Mouse (Mus musculus) heart, postnatal 0 days (tissue): ENCODE measurements at regions not wholly inside any gene's neighbourhood (a gene's known extent, or its start where the extent isn't known, plus 50 kb on each side); places are given as distances from the start of the nearest gene placed in this dataset.
A peak's percentile ranks its signal among the peaks of the same experiment; 100 is the strongest.

Experiments
- ATAC-seq: fragments of 200-750 bp; cut with Nextera tagmentation; 2 replicates; pipeline ENCODE4 v1.8.0; 2017; ENCODE audit warnings: low read depth, moderate number of reproducible peaks, moderate library complexity; ENCODE audit not compliant: insufficient read depth
- DNase-seq: peaks from one replicate; pipeline ENCODE4 v3.0.0-alpha.2; 2016; ENCODE audit warnings: low spot score
- H3K27ac ChIP-seq: fragments of 300-500 bp; sonication (generic); 2 replicates; pipeline ENCODE4 v1.5.1; 2014; ENCODE audit warnings: low read depth, mild to moderate bottlenecking
- H3K27me3 ChIP-seq: fragments of 300-500 bp; sonication (generic); 2 replicates; pipeline ENCODE4 v1.6.1; 2014; ENCODE audit warnings: low read length, mixed read lengths; ENCODE audit not compliant: control insufficient read depth, insufficient read depth
- H3K36me3 ChIP-seq: fragments of 300-500 bp; sonication (generic); replicated peaks from 2 replicates; pipeline ENCODE4 v1.6.1; 2014; ENCODE audit warnings: low read length, mixed read lengths; ENCODE audit not compliant: control insufficient read depth, insufficient read depth
- H3K4me1 ChIP-seq: fragments of 300-500 bp; sonication (generic); 2 replicates; pipeline ENCODE4 v1.6.1; 2014; ENCODE audit warnings: antibody characterized with exemption; ENCODE audit not compliant: control insufficient read depth, insufficient read depth
- H3K4me2 ChIP-seq: fragments of 300-500 bp; sonication (generic); 2 replicates; pipeline ENCODE4 v1.6.1; 2014; ENCODE audit warnings: low read depth, mild to moderate bottlenecking, low read length, moderate library complexity
- H3K4me3 ChIP-seq: fragments of 300-500 bp; sonication (generic); 2 replicates; pipeline ENCODE4 v1.5.1; 2014; ENCODE audit warnings: low read depth, low read length
- H3K9ac ChIP-seq: fragments of 300-500 bp; sonication (generic); replicated peaks from 2 replicates; pipeline ENCODE4 v1.6.1; 2014; ENCODE audit warnings: low read depth, low read length, mixed read lengths
- H3K9me3 ChIP-seq: fragments of 300-500 bp; sonication (generic); replicated peaks from 2 replicates; pipeline ENCODE4 v1.6.1; 2016; ENCODE audit warnings: low read length; ENCODE audit not compliant: control insufficient read depth
- CTCF ChIP-seq: IDR thresholded peaks from 2 replicates; pipeline ENCODE4 v1.5.1; 2016; ENCODE audit warnings: antibody characterized with exemption, control low read depth, low read depth
- EP300 ChIP-seq: IDR thresholded peaks from 2 replicates; pipeline ENCODE4 v1.6.1; 2016; ENCODE audit warnings: antibody characterized with exemption, low read depth
- WGBS: fragments of 180-500 bp; shearing (Covaris S2); extraction: QIAGEN DNeasy Blood & Tissue Kit; methylation state at CpG from one replicate; pipeline ENCODE4 v1.1.7; 2014; 5-methylcytosine and 5-hydroxymethylcytosine counted together

GRCm38 (mm10) chr12:32482343-32482742 is 103.8 kb downstream of the Ccdc71l start:
- no peak overlapping the region for H3K27ac ChIP-seq
- no peaks in the 10 kb centered on the region for H3K9me3 ChIP-seq
- 31% methylated on average over 1 of the region's 1 CpGs for WGBS
- H3K4me2 ChIP-seq: no peak overlapping the region
- ATAC-seq (no peak), DNase-seq (no peak)
- no peaks in the 10 kb centered on the region for H3K36me3 ChIP-seq
- TF ChIP-seq CTCF (no peak), EP300 (no peak)
- 0 out of 2 replicates have a peak, but pooled peaks cover 12% of the 10 kb centered on the region for H3K4me1 ChIP-seq
- no peak overlapping the region for H3K9ac ChIP-seq
- no peak overlapping the region for H3K4me3 ChIP-seq
- no peaks in the 10 kb centered on the region for H3K27me3 ChIP-seq

DNA sequence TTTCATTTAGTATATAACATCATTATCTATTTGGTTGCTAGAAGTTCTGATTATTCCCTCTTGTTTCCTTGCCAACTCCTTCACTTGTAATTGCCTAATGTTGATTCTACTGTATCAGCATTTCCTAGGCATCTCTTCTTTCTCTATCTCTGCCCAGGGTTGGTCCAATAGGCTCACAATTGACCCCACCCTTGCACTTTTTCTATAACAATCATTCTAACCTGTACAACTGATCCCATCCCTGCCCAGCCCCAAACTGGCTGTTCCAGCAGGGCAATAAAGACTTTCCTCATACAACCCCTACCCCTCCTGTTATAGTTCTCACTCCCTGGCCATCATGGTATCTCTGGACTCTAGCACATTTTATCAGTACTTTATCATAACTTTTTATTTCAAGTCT is 104.3 kb downstream of the Ccdc71l start:
- DNase-seq: no peak
- TF ChIP-seq EP300: no peak
- TF ChIP-seq CTCF: no peak
- H3K4me3 ChIP-seq: no peak overlapping the region
- H3K36me3 ChIP-seq: no peaks in the 10 kb centered on the region
- peaks cover 14% of the 10 kb centered on the region; the same call in 1 of the 2 replicates for H3K4me1 ChIP-seq
- no peak overlapping the region for H3K9ac ChIP-seq
- no peaks in the 10 kb centered on the region for H3K9me3 ChIP-seq
- no peak overlapping the region for H3K27ac ChIP-seq
- ATAC-seq: no peak
- H3K4me2 ChIP-seq: no peak overlapping the region
- no peaks in the 10 kb centered on the region for H3K27me3 ChIP-seq

GRCm38 (mm10) chr12:32486246-32486645 is 107.7 kb downstream of the Ccdc71l start:
- no peaks in the 10 kb centered on the region for H3K36me3 ChIP-seq
- peak; percentile 20 for DNase-seq

GRCm38 (mm10) chr12:32486729-32487128 is 108.2 kb downstream of the Ccdc71l start:
- Histone ChIP-seq H3K4me1 (peaks cover 23% of the 10 kb centered on the region; the same call in 1 of the 2 replicates), H3K9ac (no peak overlapping the region), H3K4me3 (no peak overlapping the region), H3K4me2 (no peak overlapping the region), H3K27me3 (no peaks in the 10 kb centered on the region), H3K36me3 (no peaks in the 10 kb centered on the region), H3K9me3 (no peaks in the 10 kb centered on the region), H3K27ac (peak overlapping the region; percentile 38; the same call in 1 of the 2 replicates)
- peak; percentile 18 for DNase-seq
- 35% methylated on average over 2 of the region's 2 CpGs for WGBS
- 0 out of 2 replicates have a peak, but pooled peaks have one; percentile 36 for ATAC-seq
- TF ChIP-seq CTCF (no peak), EP300 (no peak)

More at GRCm38 (mm10) chr12:32486246-32486645, 107.7 kb downstream of the Ccdc71l start:
- no peak for ATAC-seq
- Histone ChIP-seq H3K27me3 (no peaks in the 10 kb centered on the region), H3K4me2 (no peak overlapping the region), H3K4me1 (peaks cover 23% of the 10 kb centered on the region; the same call in 1 of the 2 replicates), H3K9me3 (no peaks in the 10 kb centered on the region), H3K9ac (no peak overlapping the region), H3K27ac (peak overlapping the region; percentile 38; the same call in 1 of the 2 replicates), H3K4me3 (no peak overlapping the region)
- TF ChIP-seq EP300 (no peak), CTCF (no peak)
- 38% methylated on average over 4 of the region's 4 CpGs for WGBS

- H3K4me2 ChIP-seq: no peak overlapping the region
- ATAC-seq: peak; percentile 58
- H3K27ac ChIP-seq: peak overlapping the region; percentile 64
- no peaks in the 10 kb centered on the region for H3K27me3 ChIP-seq
- TF ChIP-seq CTCF (no peak), EP300 (no peak)
- H3K4me3 ChIP-seq: no peak overlapping the region
- no peaks in the 10 kb centered on the region for H3K9me3 ChIP-seq
- WGBS: 38% methylated on average over 3 of the region's 3 CpGs
- H3K9ac ChIP-seq: no peak overlapping the region
- peaks cover 23% of the 10 kb centered on the region; the same call in 1 of the 2 replicates for H3K4me1 ChIP-seq
- H3K36me3 ChIP-seq: no peaks in the 10 kb centered on the region
- DNase-seq: peak; percentile 59
Measured at GRCm38 (mm10) chr12:32487883-32488577, 109.5 kb downstream of the Ccdc71l start.

DNA sequence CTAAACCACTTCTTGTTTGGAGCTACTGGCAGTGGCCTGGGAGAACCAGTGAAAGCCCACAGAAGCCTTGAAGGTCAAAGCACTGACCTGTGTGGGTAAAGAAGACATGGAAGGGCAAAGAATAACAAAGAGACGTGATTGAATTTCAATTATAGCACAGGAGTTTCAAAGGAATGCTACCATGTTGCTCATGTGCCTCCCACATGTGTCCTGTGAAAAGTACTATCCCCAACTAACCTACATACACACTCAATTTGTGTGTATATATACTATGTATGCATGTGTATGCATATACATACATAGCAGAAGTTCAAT is 110.0 kb downstream of the Ccdc71l start:
- H3K9ac ChIP-seq: no peak overlapping the region
- no peaks in the 10 kb centered on the region for H3K9me3 ChIP-seq
- DNase-seq (no peak), ATAC-seq (no peak)
- H3K4me3 ChIP-seq: no peak overlapping the region
- no peaks in the 10 kb centered on the region for H3K36me3 ChIP-seq
- no peaks in the 10 kb centered on the region for H3K27me3 ChIP-seq
- no peak overlapping the region for H3K4me2 ChIP-seq
- peak overlapping the region; percentile 64 for H3K27ac ChIP-seq
- 44% methylated on average over 1 of the region's 1 CpGs for WGBS
- TF ChIP-seq EP300 (no peak), CTCF (no peak)
- H3K4me1 ChIP-seq: peaks cover 23% of the 10 kb centered on the region; the same call in 1 of the 2 replicates
